Mouse (Mus musculus): ENCODE measurements at regions not wholly inside any gene's neighbourhood (a gene's known extent, or its start where the extent isn't known, plus 50 kb on each side); places are given as distances from the start of the nearest gene placed in this dataset.

DNA sequence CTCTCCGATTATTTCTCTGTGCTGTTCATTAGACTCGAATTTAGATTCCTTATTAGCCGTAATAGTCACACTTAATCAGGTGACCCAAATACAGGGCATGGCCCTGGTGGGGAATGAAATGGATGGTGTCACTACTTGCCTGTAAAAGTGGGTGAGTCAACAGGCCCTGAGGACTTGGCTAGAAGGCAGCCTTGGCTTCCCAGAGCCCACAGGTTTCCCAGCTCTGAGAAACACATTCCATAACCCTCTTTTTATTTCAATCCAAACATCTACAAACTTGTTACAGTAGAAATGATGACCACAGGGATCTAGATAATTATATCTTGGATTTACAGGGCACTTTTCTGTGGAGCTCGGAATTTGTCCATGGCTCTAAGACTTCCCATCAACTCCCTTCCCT lies 105.2 kb upstream of the Slc7a11 start:
- DNase-seq (ENCODE audit: extremely low read depth, low read depth, low spot score), result no peak

DNA sequence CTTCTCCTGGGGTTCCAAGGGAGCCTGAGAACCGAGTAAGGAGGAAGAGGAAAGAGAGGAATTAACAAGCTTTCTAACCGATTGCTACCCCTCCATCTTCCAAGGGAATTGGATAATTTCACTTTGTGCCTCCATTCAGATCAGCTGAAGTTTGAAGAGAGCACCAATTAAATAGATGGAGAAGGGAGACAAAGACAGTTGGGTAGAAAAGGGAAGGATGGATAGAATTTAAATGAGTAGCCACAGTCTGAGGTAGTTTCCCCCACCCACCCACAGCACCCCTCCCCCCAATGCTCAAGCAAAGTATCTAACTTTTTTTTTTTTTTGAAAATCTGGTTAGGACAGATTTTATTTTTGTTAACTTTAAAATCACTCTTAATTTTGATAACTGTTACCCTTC lies 87.2 kb upstream of the Slc7a11 start:
- no peak for DNase-seq (ENCODE audit: extremely low read depth, low read depth, low spot score)

DNA sequence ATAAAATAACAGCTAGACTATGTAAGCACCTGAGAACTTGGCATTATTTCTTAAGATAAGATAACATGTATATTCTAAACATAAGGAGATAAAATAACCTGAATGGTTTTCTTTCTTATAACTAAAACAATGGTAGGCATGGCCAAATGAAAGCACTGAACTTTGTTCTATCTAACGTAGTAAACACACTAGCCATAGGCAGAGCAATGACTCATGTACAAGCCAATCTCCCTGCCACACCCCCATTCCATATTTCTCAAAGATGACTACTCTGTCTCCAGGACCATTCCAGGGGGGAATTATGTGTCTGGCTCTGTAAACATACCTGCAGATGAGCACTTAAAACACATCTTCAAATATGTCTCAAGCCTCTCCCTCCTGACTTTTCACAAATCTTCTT lies 80.6 kb upstream of the Slc7a11 start:
- DNase-seq (ENCODE audit: extremely low read depth, low read depth, low spot score), result no peak

- DNase-seq (ENCODE audit: extremely low read depth, low read depth, low spot score), result peak; percentile 76
Observed at GRCm38 (mm10) chr3:50507211-50507610, 63.8 kb upstream of the Slc7a11 start.

Data from fat pad, adult 2 months (tissue).